8 mouse cellular contexts compared by ENCODE assay signal in genomic region chr4:102978440-102978839, GRCm38 (mm10). TPM values are rescaled to one million over a fixed set of nuclear protein-coding genes. Genes with fewer than 3 reads are reported as not detected.
DNase-seq lines count a peak whose midpoint lies in the region; ATAC-seq lines count a peak whose summit lies in the region.

Gene Tctex1d1, plus strand, starts transcription at chr4:102978606.

- H3K4me1 ChIP-seq in forebrain, embryonic 16.5 days (replicated peaks; ENCODE audit: control insufficient read depth, insufficient read depth, low read length) = peaks cover 9% of the 10 kb centered on the region; the same call in 1 of the 2 replicates
- H3K4me1 ChIP-seq in limb, embryonic 13.5 days = peaks cover 12% of the 10 kb centered on the region

- no peak within 1 kb of the TSS for H3K9ac ChIP-seq in forebrain, embryonic 16.5 days (replicated peaks; ENCODE audit: low read depth, low read length)
- H3K9ac ChIP-seq in limb, embryonic 13.5 days = peak within 1 kb of the TSS; percentile 53

- no peaks in the 10 kb centered on the region for H3K9me3 ChIP-seq in forebrain, embryonic 16.5 days (ENCODE audit: control insufficient read depth, low read length)
- H3K9me3 ChIP-seq in limb, embryonic 13.5 days = no peaks in the 10 kb centered on the region

- H3K4me3 ChIP-seq in forebrain, embryonic 16.5 days (replicated peaks; ENCODE audit: low read length) = peak within 1 kb of the TSS; percentile 10
- peak within 1 kb of the TSS; percentile 40 for H3K4me3 ChIP-seq in limb, embryonic 13.5 days

- H3K27me3 ChIP-seq in forebrain, embryonic 16.5 days (replicated peaks; ENCODE audit: control insufficient read depth, insufficient read depth, low read length) = peaks cover 8% of the 10 kb centered on the region; the same call in 1 of the 2 replicates
- peaks cover 26% of the 10 kb centered on the region for H3K27me3 ChIP-seq in limb, embryonic 13.5 days

- H3K4me2 ChIP-seq in forebrain, embryonic 16.5 days (ENCODE audit: low read length) = peak within 1 kb of the TSS; percentile 36
- H3K4me2 ChIP-seq in limb, embryonic 13.5 days (replicated peaks) = peak within 1 kb of the TSS; percentile 81

- no peak within 1 kb of the TSS for H3K27ac ChIP-seq in forebrain, embryonic 16.5 days (ENCODE audit: low read length)
- H3K27ac ChIP-seq in limb, embryonic 13.5 days = no peak within 1 kb of the TSS

- peak; percentile 1 to 2 for DNase-seq in adrenal gland, postnatal 36 days
- DNase-seq in adrenal gland, adult 8-10 months = no peak
- DNase-seq in ovary, postnatal 14 days (ENCODE audit: low spot score) = peak; percentile 0
- DNase-seq in ovary, adult 18-20 months (ENCODE audit: low spot score) = no peak
- DNase-seq in neural tube, embryonic 10.5 days (ENCODE audit: extremely low spot score, low spot score) = peak; percentile 51
- no peak for DNase-seq in urinary bladder, adult 2 months (ENCODE audit: low spot score)

- no peaks in the 10 kb centered on the region for H3K36me3 ChIP-seq in forebrain, embryonic 16.5 days (ENCODE audit: control insufficient read depth, insufficient read depth)
- no peaks in the 10 kb centered on the region for H3K36me3 ChIP-seq in limb, embryonic 13.5 days

- 0 out of 2 replicates have a peak, but pooled peaks have one; percentile 31 for ATAC-seq in forebrain, embryonic 16.5 days
- ATAC-seq in limb, embryonic 13.5 days (ENCODE audit: low FRiP score, low read depth) = peak; percentile 67

- whole genome bisulfite sequencing in forebrain, embryonic 16.5 days = 2% methylated on average over 13 of the region's 13 CpGs
- WGBS in limb, embryonic 13.5 days = 4% methylated on average over 13 of the region's 13 CpGs

RNA-seq across cellular contexts. Expression of gene Tctex1d1, which starts in this region (rescaled TPM):
- not detected for total RNA-seq in adrenal gland, postnatal 36 days (2021)
- not detected for total RNA-seq in adrenal gland, adult 8-10 months (2022)
- 0.53 and 1.1 TPM in 2 replicates for polyA plus RNA-seq in forebrain, embryonic 16.5 days (2015; fragmentation: Nextera tagmentation; extraction: Ambion mirVana)
- 0.59 and 1.1 TPM in 2 replicates for polyA plus RNA-seq in limb, embryonic 13.5 days (2015; fragmentation: Nextera tagmentation; extraction: Ambion mirVana)
- polyA plus RNA-seq in urinary bladder, adult 2 months (2012; rRNA removed) = 0.21 and 0.32 TPM in 2 replicates

Comparison
In these comparisons a context has a peak if more than half of its experiments do, and no peak if none do; other contexts are left out.
1. DNase-seq: peak in ovary, postnatal 14 days (single experiment) and neural tube, embryonic 10.5 days (single experiment); none in adrenal gland, adult 8-10 months (single experiment), ovary, adult 18-20 months (single experiment) and urinary bladder, adult 2 months (single experiment).
2. Peak in DNase-seq in adrenal gland, postnatal 36 days; RNA of the gene not detected or under 1 TPM.